Comparison of ENCODE assay signal across 8 mouse cellular contexts in the genomic region with DNA sequence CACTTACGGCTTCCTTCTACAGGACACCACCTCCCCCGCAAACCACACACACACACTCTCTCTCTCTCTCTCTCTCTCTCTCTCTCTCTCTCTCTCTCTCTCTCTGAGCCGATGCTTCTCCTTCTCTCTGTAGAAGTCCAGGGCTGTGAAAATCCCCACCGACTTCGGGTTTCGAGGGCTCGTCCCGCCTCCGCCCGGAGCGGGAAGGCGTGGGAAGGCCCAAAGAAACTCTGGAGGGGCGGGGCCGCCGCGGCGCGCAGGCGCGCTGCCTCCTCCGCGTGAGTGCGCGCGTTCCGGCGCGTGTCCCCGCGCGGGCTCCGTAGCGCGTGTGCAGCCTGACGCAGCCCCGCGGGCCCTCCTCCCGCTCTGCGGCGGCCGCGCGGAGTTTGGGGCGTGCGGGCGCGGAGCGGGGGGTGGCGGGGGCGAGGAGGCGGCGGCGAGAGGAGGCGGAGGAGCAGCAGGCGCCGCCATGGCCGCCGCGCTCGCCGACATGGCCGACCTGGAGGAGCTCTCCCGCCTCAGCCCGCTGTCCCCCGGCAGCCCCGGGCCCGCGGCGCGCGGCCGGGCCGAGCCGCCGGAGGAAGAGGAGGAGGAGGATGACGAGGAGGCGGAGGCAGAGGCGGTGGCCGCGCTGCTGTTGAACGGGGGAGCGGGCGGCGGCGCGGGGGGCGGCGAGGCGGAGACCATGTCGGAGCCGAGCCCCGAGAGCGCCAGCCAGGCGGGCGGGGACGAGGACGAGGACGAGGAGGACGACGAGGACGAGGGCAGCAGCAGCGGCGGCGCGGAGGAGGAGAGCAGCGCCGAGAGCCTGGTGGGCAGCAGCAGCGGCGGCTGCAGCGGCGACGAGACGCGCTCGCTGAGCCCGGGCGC. TPM values are rescaled to one million over a fixed set of nuclear protein-coding genes. Genes with fewer than 3 reads are reported as not detected.
DNase-seq lines count a peak whose midpoint lies in the region; ATAC-seq and TF ChIP-seq lines count a peak whose summit lies in the region.

No protein-coding gene starts in this region.

- TF ChIP-seq CTCF in cortical plate, adult 2 months (IDR thresholded peaks at IDR 0.05; ENCODE audit: extremely low read depth, insufficient read depth, low read length) = no peak

- peaks cover 5% of the 10 kb centered on the region for H3K4me1 ChIP-seq in cortical plate, adult 2 months (ENCODE audit: control insufficient read depth, insufficient read depth, low read length)

- DNase-seq in gastrocnemius, postnatal 10 days = peak; percentile 95
- peak; percentile 89 to 96 for DNase-seq in left cerebral cortex, postnatal 10 days (ENCODE audit: extremely low spot score in 1 of 2, low spot score in 2 of 2)
- DNase-seq in right cerebral cortex, postnatal 25 days = peak; percentile 95
- DNase-seq in urinary bladder, postnatal 4 days (ENCODE audit: low spot score in 2 of 2) = peak; percentile 94 to 95

- peak; percentile 47 for ATAC-seq in activated CD4-positive, CD25-positive, alpha-beta regulatory T cell, adult 4 months
- ATAC-seq in inflammation-experienced regulatory T-cells, adult 6 months = peak; percentile 57
- peak; percentile 72 for ATAC-seq in megakaryocyte-erythroid progenitor cell, adult 5-6 weeks (replicated peaks; ENCODE audit: low FRiP score, low TSS enrichment, poor library complexity, severe bottlenecking)

- H3K4me3 ChIP-seq in cortical plate, adult 2 months (ENCODE audit: insufficient read depth, low read length) = peak overlapping the region; percentile 92

- intact Hi-C loops in left cerebral cortex, postnatal 10 days (cut with DNase I) = no loop called here

- H3K27ac ChIP-seq in cortical plate, adult 2 months (ENCODE audit: insufficient read depth, low read length) = peak overlapping the region; percentile 100

- TF ChIP-seq POLR2A in cortical plate, adult 2 months (IDR thresholded peaks at IDR 0.05; ENCODE audit: extremely low read depth, insufficient read depth, low read length) = no peak; the same call in 1 of the 2 replicates

RNA-seq across cellular contexts. Expression of gene Aebp2, which starts 1.0 kb away (rescaled TPM):
- 10 to 100 TPM; 32.1 to 38.6 TPM for polyA plus RNA-seq in activated CD4-positive, CD25-positive, alpha-beta regulatory T cell, adult 4 months (2017; shearing (Covaris generic))
- polyA plus RNA-seq in cortical plate, adult 2 months (2012; rRNA removed) = 38.0 and 39.5 TPM in 2 replicates
- 10 to 100 TPM; 38.6 to 45.2 TPM for total RNA-seq in gastrocnemius, postnatal 10 days (2021)
- polyA plus RNA-seq in inflammation-experienced regulatory T-cells, adult 6 months (2017; shearing (Covaris generic)) = 10 to 100 TPM; 38.6 to 41.5 (median 39.2) TPM
- total RNA-seq in left cerebral cortex, postnatal 10 days (2021) = 10 to 100 TPM; 42.8 to 45.6 TPM
- 41.5 and 55.5 TPM in 2 replicates for total RNA-seq in megakaryocyte-erythroid progenitor cell, adult 5-6 weeks (2014; fragmentation: Nextera tagmentation)
- total RNA-seq in megakaryocyte-erythroid progenitor cell, adult 5-6 weeks (2017) = 70.7 and 71.0 TPM in 2 replicates

Comparison
In these comparisons a context has a peak if more than half of its experiments do, and no peak if none do; other contexts are left out.
1. Peak in every context shown above with its lines: DNase-seq, ATAC-seq, H3K4me3 ChIP-seq and H3K27ac ChIP-seq.